8 mouse cellular contexts compared by ENCODE assay signal in genomic region chr2:18766821-18767541, GRCm38 (mm10).
A peak's percentile ranks its signal among the peaks of the same experiment; 100 is the strongest.
DNase-seq lines count a peak whose midpoint lies in the region; ATAC-seq lines count a peak whose summit lies in the region.

No protein-coding gene starts in this region.

- H3K36me3 ChIP-seq in hindbrain, embryonic 16.5 days (ENCODE audit: control insufficient read depth, insufficient read depth, low read length), result no peaks in the 10 kb centered on the region

- peak; percentile 95 for ATAC-seq in hindbrain, embryonic 16.5 days

- no peaks in the 10 kb centered on the region for H3K27me3 ChIP-seq in hindbrain, embryonic 16.5 days (replicated peaks; ENCODE audit: control insufficient read depth, insufficient read depth, low read length)

- peak overlapping the region; percentile 75 for H3K4me3 ChIP-seq in hindbrain, embryonic 16.5 days (ENCODE audit: low read length)

- under 1% methylated on average over 56 of the region's 56 CpGs for WGBS in hindbrain, embryonic 16.5 days

- peak overlapping the region; percentile 94 for H3K9ac ChIP-seq in hindbrain, embryonic 16.5 days (ENCODE audit: low read depth, low read length)

- no peaks in the 10 kb centered on the region for H3K9me3 ChIP-seq in hindbrain, embryonic 16.5 days (ENCODE audit: control insufficient read depth, low read length)

- peak overlapping the region; percentile 94 for H3K27ac ChIP-seq in hindbrain, embryonic 16.5 days (ENCODE audit: low read depth, low read length)

- H3K4me1 ChIP-seq in hindbrain, embryonic 16.5 days (ENCODE audit: control insufficient read depth, insufficient read depth, low read depth, low read length), result no peaks in the 10 kb centered on the region

- peak; percentile 54 for DNase-seq in T-cell, adult 2 months (ENCODE audit: low spot score)
- DNase-seq in cerebellum, postnatal 4 days (ENCODE audit: low spot score in 2 of 2), result peak; percentile 62 to 87
- DNase-seq in gastrocnemius, adult 18-20 months (ENCODE audit: low spot score), result peak; percentile 79
- peak; percentile 75 to 82 for DNase-seq in left cerebral cortex, adult 18-20 months (ENCODE audit: low spot score in 2 of 2)
- peak; percentile 93 for DNase-seq in lung, postnatal 4 days
- peak; percentile 96 for DNase-seq in retina, postnatal 1 day
- peak; percentile 87 for DNase-seq in thymus, postnatal 4 days

- H3K4me2 ChIP-seq in hindbrain, embryonic 16.5 days (ENCODE audit: low read length), result peak overlapping the region; percentile 80

Comparison
In these comparisons a context has a peak if more than half of its experiments do, and no peak if none do; other contexts are left out.
1. Peak in every context shown above with its lines: DNase-seq, ATAC-seq, H3K4me3 ChIP-seq and H3K27ac ChIP-seq.